Mouse (Mus musculus): ENCODE data around the gene Tnr.

DNA sequence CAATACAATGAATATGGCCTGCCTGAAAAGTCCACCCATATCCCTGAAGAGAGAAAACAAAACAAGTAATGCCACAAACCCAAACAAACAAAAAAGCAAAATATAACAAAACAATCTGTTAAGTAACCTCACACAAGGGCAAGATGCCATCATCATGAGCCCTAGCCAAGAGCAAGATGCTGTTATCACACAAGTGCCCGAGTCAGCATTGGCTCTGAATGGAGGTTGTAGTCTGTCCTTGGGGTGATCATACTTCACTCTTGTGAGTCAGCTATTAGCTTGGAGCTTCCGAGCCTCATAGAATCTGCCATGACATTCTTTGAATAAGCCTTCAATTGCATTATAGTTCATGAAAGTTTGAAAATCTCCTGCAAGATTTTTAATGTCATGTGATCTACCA is 25.3 kb upstream of the Tnr start:
- TF ChIP-seq CTCF (IDR thresholded peaks at IDR 0.05; ENCODE audit: low read depth, low read length): no peak
- TF ChIP-seq POLR2A (IDR thresholded peaks at IDR 0.05; ENCODE audit: extremely low read depth, insufficient read depth, low read length): no peak

Data from liver, adult 2 months (tissue).